Mouse (Mus musculus): ENCODE results near the gene Pitpnm3. TPM values are rescaled to one million over a fixed set of nuclear protein-coding genes. Genes with fewer than 3 reads are reported as not detected.

Gene Pitpnm3
- polyA plus RNA-seq, 1 experiment from 2014 or later = 0.89 TPM

DNA sequence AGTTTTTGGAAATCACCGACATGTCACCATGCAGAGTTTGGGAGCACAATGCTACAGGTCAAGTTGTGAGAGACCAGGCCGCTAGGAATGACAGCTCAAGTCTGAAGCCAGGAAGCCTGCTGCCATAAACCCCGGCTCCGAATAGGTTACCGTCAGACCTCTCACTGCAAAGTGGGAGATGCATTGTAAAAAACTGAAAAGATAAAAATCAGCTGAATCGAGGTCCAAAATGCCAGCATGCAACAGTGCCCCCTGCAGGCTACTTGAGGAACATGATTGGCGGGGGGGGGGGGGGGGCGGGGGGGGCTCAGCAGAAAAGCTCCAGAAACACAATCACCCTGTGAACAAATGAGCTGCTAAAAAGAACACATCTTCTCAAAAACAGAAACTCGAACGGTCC, 112.0 kb downstream of the Pitpnm3 start:
- Histone ChIP-seq H3K27ac (replicated peaks; ENCODE audit: low read depth, low read length) (0 out of 2 replicates have a peak overlapping the region, but pooled peaks have one; percentile 6), H3K4me3 (ENCODE audit: low read depth, low read length) (no peak overlapping the region), H3K9me3 (ENCODE audit: control insufficient read depth, low read length) (no peaks in the 10 kb centered on the region), H3K9ac (ENCODE audit: low read depth, low read length) (no peak overlapping the region), H3K36me3 (ENCODE audit: control insufficient read depth, insufficient read depth, low read length) (no peaks in the 10 kb centered on the region), H3K27me3 (replicated peaks; ENCODE audit: control insufficient read depth, insufficient read depth, low read length) (no peaks in the 10 kb centered on the region; the same call in none of the 2 replicates), H3K4me2 (ENCODE audit: low read depth, low read length) (no peak overlapping the region), H3K4me1 (ENCODE audit: control insufficient read depth, insufficient read depth, low read length) (peaks cover 10% of the 10 kb centered on the region; the same call in 1 of the 2 replicates)
- 39% methylated on average over 8 of the region's 10 CpGs for WGBS
- no peak for DNase-seq (ENCODE audit: low spot score)
- ATAC-seq (ENCODE audit: low read depth) = no peak

DNA sequence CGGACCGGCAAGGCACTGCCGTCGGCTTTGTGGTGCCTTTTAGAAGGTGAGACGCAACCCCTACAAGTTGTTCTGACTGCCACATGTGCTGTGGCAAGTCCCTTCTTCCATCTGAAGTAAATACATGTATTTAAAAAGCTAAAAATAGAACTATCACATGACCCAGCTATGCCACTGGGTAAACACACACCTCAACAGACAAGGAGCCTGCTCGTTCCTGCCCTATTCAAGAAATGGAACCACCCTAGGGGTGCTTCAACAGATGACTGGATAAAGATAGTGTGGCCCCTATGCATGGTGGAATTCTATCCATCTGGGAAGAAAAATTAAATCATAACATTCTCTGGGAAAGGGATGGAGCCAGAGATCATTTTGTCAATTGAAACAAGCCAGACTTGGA, 112.8 kb downstream of the Pitpnm3 start:
- Histone ChIP-seq H3K4me2 (ENCODE audit: low read depth, low read length) (no peak overlapping the region), H3K9me3 (ENCODE audit: control insufficient read depth, low read length) (no peaks in the 10 kb centered on the region), H3K4me3 (ENCODE audit: low read depth, low read length) (no peak overlapping the region), H3K4me1 (ENCODE audit: control insufficient read depth, insufficient read depth, low read length) (peaks cover 10% of the 10 kb centered on the region; the same call in 1 of the 2 replicates), H3K27ac (replicated peaks; ENCODE audit: low read depth, low read length) (no peak overlapping the region), H3K9ac (ENCODE audit: low read depth, low read length) (no peak overlapping the region), H3K27me3 (replicated peaks; ENCODE audit: control insufficient read depth, insufficient read depth, low read length) (no peaks in the 10 kb centered on the region; the same call in 1 of the 2 replicates), H3K36me3 (ENCODE audit: control insufficient read depth, insufficient read depth, low read length) (no peaks in the 10 kb centered on the region)
- DNase-seq (ENCODE audit: low spot score) (no peak), ATAC-seq (ENCODE audit: low read depth) (0 out of 2 replicates have a peak, but pooled peaks have one; percentile 33)
- WGBS = 62% methylated on average over 6 of the region's 6 CpGs

DNA sequence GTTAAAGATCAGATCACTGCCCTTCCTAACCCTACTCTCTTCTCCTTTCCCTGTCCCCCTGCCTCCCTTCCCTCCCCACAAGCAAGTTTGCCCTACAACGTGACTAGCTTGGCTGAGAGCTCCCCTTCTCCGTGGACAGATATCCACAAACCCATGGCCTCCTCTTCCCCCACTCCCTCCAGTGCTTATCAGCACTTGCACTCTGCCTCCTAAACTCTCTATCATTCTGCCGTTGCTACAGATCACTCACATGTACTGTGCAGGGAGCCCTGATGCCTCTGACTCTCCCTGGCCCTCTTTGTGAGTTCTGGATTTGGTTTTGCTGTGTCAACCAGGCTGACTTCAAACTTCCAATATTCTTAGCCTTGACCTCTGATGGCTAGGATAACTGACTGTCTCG, 114.6 kb downstream of the Pitpnm3 start:
- Histone ChIP-seq H3K9me3 (ENCODE audit: control insufficient read depth, low read length) (no peaks in the 10 kb centered on the region), H3K27ac (replicated peaks; ENCODE audit: low read depth, low read length) (no peak overlapping the region), H3K4me1 (ENCODE audit: control insufficient read depth, insufficient read depth, low read length) (peaks cover 10% of the 10 kb centered on the region; the same call in 1 of the 2 replicates), H3K9ac (ENCODE audit: low read depth, low read length) (no peak overlapping the region), H3K4me2 (ENCODE audit: low read depth, low read length) (no peak overlapping the region), H3K4me3 (ENCODE audit: low read depth, low read length) (no peak overlapping the region), H3K27me3 (replicated peaks; ENCODE audit: control insufficient read depth, insufficient read depth, low read length) (no peaks in the 10 kb centered on the region), H3K36me3 (ENCODE audit: control insufficient read depth, insufficient read depth, low read length) (no peaks in the 10 kb centered on the region)
- 81% methylated on average over 4 of the region's 4 CpGs for WGBS
- ATAC-seq (ENCODE audit: low read depth) (no peak), DNase-seq (ENCODE audit: low spot score) (no peak)

DNA sequence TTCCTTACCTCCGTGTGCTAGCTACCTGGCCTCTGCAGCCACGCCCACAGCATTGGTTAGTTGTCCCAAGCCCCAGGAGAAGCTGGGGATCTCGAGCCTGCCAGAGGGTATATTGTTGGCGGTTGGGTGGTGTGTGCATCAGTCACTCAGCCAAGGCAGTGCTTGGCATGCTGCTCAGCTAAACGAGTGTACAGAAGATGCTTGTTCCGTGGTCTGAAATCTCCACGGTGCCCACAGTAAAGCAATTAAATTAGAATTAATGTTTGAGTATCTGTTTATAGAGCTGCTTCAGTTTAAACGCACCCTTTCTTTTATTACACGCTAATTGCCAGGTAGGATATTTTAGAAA, 118.4 kb downstream of the Pitpnm3 start:
- no peak overlapping the region for H3K27ac ChIP-seq (replicated peaks; ENCODE audit: low read depth, low read length)
- ATAC-seq (ENCODE audit: low read depth) = no peak
- H3K4me3 ChIP-seq (ENCODE audit: low read depth, low read length) = no peak overlapping the region
- no peak overlapping the region for H3K4me2 ChIP-seq (ENCODE audit: low read depth, low read length)
- 65% methylated on average over 7 of the region's 9 CpGs for WGBS
- DNase-seq (ENCODE audit: low spot score) = no peak
- no peaks in the 10 kb centered on the region for H3K27me3 ChIP-seq (replicated peaks; ENCODE audit: control insufficient read depth, insufficient read depth, low read length)
- H3K4me1 ChIP-seq (ENCODE audit: control insufficient read depth, insufficient read depth, low read length) = no peaks in the 10 kb centered on the region
- H3K9ac ChIP-seq (ENCODE audit: low read depth, low read length) = no peak overlapping the region
- no peaks in the 10 kb centered on the region for H3K36me3 ChIP-seq (ENCODE audit: control insufficient read depth, insufficient read depth, low read length)
- no peaks in the 10 kb centered on the region for H3K9me3 ChIP-seq (ENCODE audit: control insufficient read depth, low read length)

DNA sequence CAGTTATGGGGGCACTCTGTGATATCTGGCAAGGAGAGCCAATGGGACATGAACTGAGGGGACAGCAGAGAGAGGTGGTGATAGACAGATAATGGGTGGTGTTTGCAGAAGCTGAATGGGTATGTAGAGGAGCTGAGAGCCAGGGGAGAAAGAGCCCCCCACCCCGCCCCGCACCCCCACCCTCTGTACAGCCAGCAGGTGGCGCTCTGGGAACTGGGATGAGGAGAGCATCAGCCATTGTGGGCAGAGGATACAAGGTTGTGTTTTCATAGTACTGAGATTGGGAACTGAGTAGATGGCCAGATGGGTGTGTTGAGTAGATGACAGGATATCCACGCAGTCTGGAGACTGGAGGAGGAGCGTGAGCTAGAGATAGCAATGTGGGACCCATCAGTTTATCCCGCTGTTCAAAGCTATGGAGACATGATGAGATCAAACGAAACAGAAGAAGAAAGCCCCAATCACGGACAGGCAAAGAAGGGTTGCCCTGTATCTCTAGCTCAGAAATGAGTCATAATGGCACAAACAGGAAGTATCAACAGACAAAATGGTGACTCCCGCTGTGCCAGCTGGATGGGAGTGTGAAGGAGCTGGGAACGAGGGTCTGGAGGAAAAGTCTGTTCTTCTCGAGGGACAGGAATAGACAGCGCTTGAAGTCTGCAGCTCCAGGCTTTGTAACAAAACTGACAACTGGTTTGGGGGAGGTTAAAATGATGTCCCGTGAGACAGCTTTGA, 118.9 kb downstream of the Pitpnm3 start:
- WGBS = 76% methylated on average over 13 of the region's 13 CpGs
- Histone ChIP-seq H3K9ac (ENCODE audit: low read depth, low read length) (no peak overlapping the region), H3K36me3 (ENCODE audit: control insufficient read depth, insufficient read depth, low read length) (no peaks in the 10 kb centered on the region), H3K4me1 (ENCODE audit: control insufficient read depth, insufficient read depth, low read length) (0 out of 2 replicates have a peak, but pooled peaks cover 3% of the 10 kb centered on the region), H3K9me3 (ENCODE audit: control insufficient read depth, low read length) (no peaks in the 10 kb centered on the region), H3K27me3 (replicated peaks; ENCODE audit: control insufficient read depth, insufficient read depth, low read length) (no peaks in the 10 kb centered on the region), H3K27ac (replicated peaks; ENCODE audit: low read depth, low read length) (no peak overlapping the region), H3K4me2 (ENCODE audit: low read depth, low read length) (no peak overlapping the region), H3K4me3 (ENCODE audit: low read depth, low read length) (no peak overlapping the region)
- DNase-seq (ENCODE audit: low spot score) = no peak
- no peak for ATAC-seq (ENCODE audit: low read depth)

DNA sequence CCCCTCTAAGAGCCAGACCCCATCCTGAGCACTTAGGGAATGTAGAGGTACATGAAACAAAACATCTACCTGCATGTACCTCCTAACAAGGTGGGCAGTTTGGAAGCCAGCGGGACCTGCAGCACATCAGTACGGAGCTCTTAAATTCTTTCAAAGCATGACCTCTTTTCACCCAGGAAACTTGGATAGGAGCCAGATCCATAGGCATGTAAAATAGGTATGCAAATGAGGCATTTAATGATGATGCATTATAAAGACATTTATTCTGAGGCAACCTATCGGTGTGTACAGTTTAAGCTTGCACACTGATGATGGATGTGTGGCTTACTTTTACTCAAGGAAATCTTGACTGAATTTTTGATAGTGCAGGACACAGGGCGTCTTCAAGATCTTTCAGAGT, 120.9 kb downstream of the Pitpnm3 start:
- Histone ChIP-seq H3K9me3 (ENCODE audit: control insufficient read depth, low read length) (no peaks in the 10 kb centered on the region), H3K4me1 (ENCODE audit: control insufficient read depth, insufficient read depth, low read length) (peaks cover 14% of the 10 kb centered on the region; the same call in 1 of the 2 replicates), H3K4me3 (ENCODE audit: low read depth, low read length) (no peak overlapping the region), H3K27ac (replicated peaks; ENCODE audit: low read depth, low read length) (no peak overlapping the region), H3K36me3 (ENCODE audit: control insufficient read depth, insufficient read depth, low read length) (no peaks in the 10 kb centered on the region), H3K27me3 (replicated peaks; ENCODE audit: control insufficient read depth, insufficient read depth, low read length) (no peaks in the 10 kb centered on the region), H3K4me2 (ENCODE audit: low read depth, low read length) (no peak overlapping the region), H3K9ac (ENCODE audit: low read depth, low read length) (no peak overlapping the region)
- WGBS = 68% methylated on average over 4 of the region's 4 CpGs
- no peak for ATAC-seq (ENCODE audit: low read depth)
- DNase-seq (ENCODE audit: low spot score) = no peak

DNA sequence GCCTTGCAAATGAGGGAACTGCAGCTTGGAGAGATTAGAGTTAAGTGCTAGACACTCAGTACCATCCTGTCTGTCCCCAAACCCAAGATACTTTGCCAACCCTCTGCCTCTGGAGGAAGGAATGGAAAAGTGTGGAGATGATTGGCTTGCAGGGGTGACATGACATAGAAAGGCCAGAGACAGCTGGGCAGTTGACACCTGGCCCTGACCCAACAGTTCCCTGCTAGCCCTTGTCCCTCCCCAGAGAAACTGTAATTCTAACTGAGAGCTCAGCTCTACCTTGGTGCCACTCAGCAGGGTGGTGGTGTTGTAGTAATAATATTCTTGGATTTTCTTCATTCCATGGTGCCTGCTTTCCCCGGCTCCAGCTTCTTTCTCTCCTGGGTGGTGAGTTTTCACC, 123.6 kb downstream of the Pitpnm3 start:
- Histone ChIP-seq H3K27ac (replicated peaks; ENCODE audit: low read depth, low read length) (no peak overlapping the region), H3K9ac (ENCODE audit: low read depth, low read length) (no peak overlapping the region), H3K36me3 (ENCODE audit: control insufficient read depth, insufficient read depth, low read length) (no peaks in the 10 kb centered on the region), H3K9me3 (ENCODE audit: control insufficient read depth, low read length) (no peaks in the 10 kb centered on the region), H3K4me3 (ENCODE audit: low read depth, low read length) (no peak overlapping the region), H3K4me1 (ENCODE audit: control insufficient read depth, insufficient read depth, low read length) (peaks cover 14% of the 10 kb centered on the region; the same call in 1 of the 2 replicates), H3K27me3 (replicated peaks; ENCODE audit: control insufficient read depth, insufficient read depth, low read length) (no peaks in the 10 kb centered on the region), H3K4me2 (ENCODE audit: low read depth, low read length) (no peak overlapping the region)
- DNase-seq (ENCODE audit: low spot score) = no peak
- no peak for ATAC-seq (ENCODE audit: low read depth)
- WGBS = 55% methylated on average over 1 of the region's 1 CpGs

DNA sequence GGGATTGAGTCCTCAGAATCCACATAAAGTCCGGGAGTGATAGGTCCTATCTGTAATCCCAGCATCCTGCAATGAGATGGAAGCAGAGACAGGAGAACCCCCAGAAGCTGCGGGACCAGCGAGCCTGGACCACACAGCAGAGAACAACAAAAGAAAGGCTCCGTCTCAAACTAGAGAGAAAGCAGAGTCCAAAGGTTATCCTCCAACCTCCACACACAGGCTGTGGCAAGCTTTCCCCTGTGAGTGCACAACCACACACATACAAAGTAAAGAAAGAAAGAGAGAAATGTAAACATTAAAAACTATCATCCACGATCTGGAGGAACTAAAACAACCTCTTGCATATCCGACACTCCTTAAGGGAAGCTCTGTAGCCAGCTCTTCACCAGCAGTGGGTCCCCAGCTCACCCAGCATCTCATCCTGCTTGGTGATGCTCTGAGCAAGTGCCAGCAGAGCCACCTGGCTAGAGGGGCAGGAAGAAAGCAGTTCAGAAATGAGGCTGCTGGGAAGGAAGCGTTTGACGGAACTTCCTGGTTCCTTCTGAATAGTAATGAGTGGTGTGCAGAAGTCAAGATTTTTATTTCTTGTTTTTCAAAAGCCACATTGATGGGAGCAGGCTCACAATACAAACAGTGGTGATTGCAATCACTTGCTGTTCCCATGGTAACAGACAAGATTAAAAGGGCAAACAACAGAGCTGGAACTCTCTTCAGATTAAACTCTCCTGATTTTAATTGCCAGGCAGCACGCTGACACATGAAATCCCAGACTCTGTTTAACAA, 124.4 kb downstream of the Pitpnm3 start:
- H3K36me3 ChIP-seq (ENCODE audit: control insufficient read depth, insufficient read depth, low read length) = no peaks in the 10 kb centered on the region
- H3K27ac ChIP-seq (replicated peaks; ENCODE audit: low read depth, low read length) = peak overlapping the region; percentile 12; the same call in 1 of the 2 replicates
- no peak overlapping the region for H3K4me3 ChIP-seq (ENCODE audit: low read depth, low read length)
- no peaks in the 10 kb centered on the region for H3K9me3 ChIP-seq (ENCODE audit: control insufficient read depth, low read length)
- DNase-seq (ENCODE audit: low spot score) (no peak), ATAC-seq (ENCODE audit: low read depth) (no peak; the same call in 1 of the 2 replicates)
- H3K4me2 ChIP-seq (ENCODE audit: low read depth, low read length) = no peak overlapping the region; the same call in 1 of the 2 replicates
- H3K9ac ChIP-seq (ENCODE audit: low read depth, low read length) = no peak overlapping the region
- H3K4me1 ChIP-seq (ENCODE audit: control insufficient read depth, insufficient read depth, low read length) = peaks cover 14% of the 10 kb centered on the region; the same call in 1 of the 2 replicates
- 45% methylated on average over 9 of the region's 9 CpGs for WGBS
- no peaks in the 10 kb centered on the region for H3K27me3 ChIP-seq (replicated peaks; ENCODE audit: control insufficient read depth, insufficient read depth, low read length)
